Mouse (Mus musculus) ES-E14 (cell line): Measurements from ENCODE around the gene Unc13d.

Experiments used
- CHD2 ChIP-seq: IDR thresholded peaks from 2 replicates; pipeline ENCODE4 v1.6.1; 2014; ENCODE audit warnings: mild to moderate bottlenecking, low read depth, low read length, inconsistent platforms
- HCFC1 ChIP-seq: IDR thresholded peaks from 2 replicates; pipeline ENCODE4 v1.6.1; 2012; ENCODE audit warnings: low read length, inconsistent platforms, borderline replicate concordance; ENCODE audit not compliant: insufficient read depth
- ZC3H11A ChIP-seq: IDR thresholded peaks from 2 replicates; pipeline ENCODE4 v1.6.1; 2012; ENCODE audit warnings: low read depth, mild to moderate bottlenecking, inconsistent platforms, low read length, borderline replicate concordance
- ZNF384 ChIP-seq: IDR thresholded peaks from 2 replicates; pipeline ENCODE4 v1.6.1; 2012; ENCODE audit warnings: low read depth, low read length, inconsistent platforms

- TF ChIP-seq ZNF384 = no peak
- no peak for TF ChIP-seq HCFC1
- TF ChIP-seq ZC3H11A = no peak
- TF ChIP-seq CHD2 = no peak
Measured at GRCm38 (mm10) chr11:116079511-116079910, 1.8 kb upstream of the Unc13d start.
